Mouse (Mus musculus) E14TG2a.4 (cell line): ENCODE measurements around the gene Meioc.

Experiments used
- CTCF ChIP-seq: conservative IDR thresholded peaks from 2 replicates; pipeline ENCODE4 v1.5.1; 2014; ENCODE audit warnings: low read length
- POU5F1 ChIP-seq: IDR thresholded peaks from 2 replicates; pipeline ENCODE4 v1.6.1; 2014; ENCODE audit warnings: low read length, borderline replicate concordance

GRCm38 (mm10) chr11:102695289-102695688 lies 31.8 kb downstream of the Meioc start:
- TF ChIP-seq CTCF: no peak
- no peak for TF ChIP-seq POU5F1
